Mouse (Mus musculus) neural tube, embryonic 14.5 days (tissue): ENCODE measurements around the gene Fgfr2. TPM values are rescaled to one million over a fixed set of nuclear protein-coding genes. Genes with fewer than 3 reads are reported as not detected.
"Not testable (repeated sequence)": the region's sequence is repeated elsewhere in the genome, so short reads cannot be mapped to it uniquely, and the experiment has no call there.

Experiments
- ATAC-seq: fragments of 200-750 bp; cut with Nextera tagmentation; 2 replicates; pipeline ENCODE4 v1.8.0; 2017; ENCODE audit warnings: low read depth, mild to moderate bottlenecking, moderate TSS enrichment, moderate library complexity
- H3K27ac ChIP-seq: fragments of 300-500 bp; sonication (generic); 2 replicates; pipeline ENCODE4 v1.5.1; 2014; ENCODE audit warnings: low read depth, mild to moderate bottlenecking, control low read depth, low read length, moderate library complexity, mixed read lengths
- H3K27me3 ChIP-seq: fragments of 300-500 bp; sonication (generic); 2 replicates; pipeline ENCODE4 v1.6.1; 2014; ENCODE audit warnings: low read length; ENCODE audit not compliant: control insufficient read depth, insufficient read depth
- H3K36me3 ChIP-seq: fragments of 300-500 bp; sonication (generic); 2 replicates; pipeline ENCODE4 v1.6.1; 2014; ENCODE audit warnings: low read length, mixed read lengths; ENCODE audit not compliant: control insufficient read depth, insufficient read depth
- H3K4me1 ChIP-seq: fragments of 300-500 bp; sonication (generic); 2 replicates; pipeline ENCODE4 v1.6.1; 2014; ENCODE audit warnings: low read length; ENCODE audit not compliant: control insufficient read depth, insufficient read depth
- H3K4me2 ChIP-seq: fragments of 300-500 bp; sonication (generic); 2 replicates; pipeline ENCODE4 v1.6.1; 2014; ENCODE audit warnings: mild to moderate bottlenecking, low read depth, low read length, control low read depth
- H3K4me3 ChIP-seq: fragments of 300-500 bp; sonication (generic); 2 replicates; pipeline ENCODE4 v1.5.1; 2014; ENCODE audit warnings: low read depth, low read length, control low read depth, mixed read lengths
- H3K9ac ChIP-seq: fragments of 300-500 bp; sonication (generic); replicated peaks from 2 replicates; pipeline ENCODE4 v1.6.1; 2014; ENCODE audit warnings: low read depth, mild to moderate bottlenecking, control low read depth, low read length, mixed read lengths
- H3K9me3 ChIP-seq: fragments of 300-500 bp; sonication (generic); 2 replicates; pipeline ENCODE4 v1.6.1; 2016; ENCODE audit warnings: low read length; ENCODE audit not compliant: control insufficient read depth
- WGBS: fragments of 180-500 bp; shearing (Covaris S2); extraction: QIAGEN DNeasy Blood & Tissue Kit; methylation state at CpG from one replicate; pipeline ENCODE4 v1.1.7; 2014; 5-methylcytosine and 5-hydroxymethylcytosine counted together
- polyA plus RNA-seq: library from polyadenylated mRNA; unstranded; fragments of >200 nt; fragmentation: Nextera tagmentation; extraction: Ambion mirVana; gene quantifications from 2 replicates; pipeline ENCODE4 v1.2.1, GENCODE M21; 2014

Fgfr2 gene
- polyA plus RNA-seq, 1 experiment from 2014 or later: 28.1 TPM

DNA sequence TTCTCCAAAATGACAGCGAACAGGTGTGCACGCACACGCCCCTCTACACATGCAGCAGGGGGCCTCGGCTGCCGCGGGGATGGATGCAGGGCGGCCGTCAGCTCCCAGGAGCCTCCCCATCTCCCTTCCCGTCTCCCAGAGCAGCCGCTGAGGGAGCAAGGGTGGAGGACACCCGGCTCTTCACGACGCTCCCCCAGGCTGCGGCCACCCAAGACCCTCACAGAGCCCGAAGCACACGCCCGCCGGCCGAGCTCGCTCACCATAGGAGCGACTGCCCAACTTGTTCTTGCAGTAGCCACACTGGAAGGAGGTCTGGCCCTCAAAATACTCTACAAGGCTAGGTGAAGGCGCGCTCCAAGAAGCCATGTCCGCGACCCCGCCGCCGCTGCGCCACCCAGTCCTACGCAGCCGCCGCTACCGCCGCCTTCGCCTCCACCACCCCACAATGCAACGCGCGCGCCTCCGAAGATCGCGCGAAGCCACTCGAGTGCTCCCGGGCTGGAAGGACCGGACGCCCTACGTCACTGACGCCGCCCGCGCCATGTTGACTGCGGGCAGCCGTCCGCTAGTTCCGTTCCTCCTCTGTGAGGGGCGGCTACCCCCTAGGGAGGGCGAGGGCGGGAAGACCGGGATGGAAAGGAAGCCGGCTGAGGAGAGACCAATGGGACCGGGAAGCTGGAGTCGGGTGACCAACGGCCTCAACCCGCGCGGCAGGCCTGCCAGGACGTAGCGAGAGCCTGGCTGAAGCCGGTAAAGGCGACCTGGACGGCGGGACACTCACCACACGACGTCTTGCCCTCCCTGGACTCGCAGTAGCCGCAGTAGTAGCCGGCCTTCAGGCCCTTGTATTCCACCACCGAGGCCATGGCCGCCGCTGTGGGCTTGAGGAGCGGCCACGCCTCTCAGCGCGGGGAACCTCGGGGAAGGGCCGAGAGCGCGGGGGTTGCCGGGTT lies 2603.8 kb downstream of the Fgfr2 start:
- Histone ChIP-seq H3K4me1 (peaks cover 18% of the 10 kb centered on the region; the same call in 1 of the 2 replicates), H3K27me3 (no peaks in the 10 kb centered on the region), H3K27ac (peak overlapping the region; percentile 95), H3K36me3 (no peaks in the 10 kb centered on the region), H3K4me2 (peak overlapping the region; percentile 79), H3K4me3 (peak overlapping the region; percentile 87), H3K9me3 (no peaks in the 10 kb centered on the region), H3K9ac (peak overlapping the region; percentile 86)
- WGBS: under 1% methylated on average over 90 of the region's 90 CpGs
- ATAC-seq: peak; percentile 98

GRCm38 (mm10) chr7:130518213-130519095 lies 2604.7 kb downstream of the Fgfr2 start:
- Histone ChIP-seq H3K4me2 (peak overlapping the region; percentile 79), H3K9me3 (no peaks in the 10 kb centered on the region), H3K36me3 (no peaks in the 10 kb centered on the region), H3K27ac (peak overlapping the region; percentile 95), H3K4me3 (peak overlapping the region; percentile 87), H3K9ac (peak overlapping the region; percentile 86), H3K4me1 (peaks cover 18% of the 10 kb centered on the region; the same call in 1 of the 2 replicates), H3K27me3 (no peaks in the 10 kb centered on the region)
- ATAC-seq: no peak
- WGBS: 41% methylated on average over 26 of the region's 26 CpGs

DNA sequence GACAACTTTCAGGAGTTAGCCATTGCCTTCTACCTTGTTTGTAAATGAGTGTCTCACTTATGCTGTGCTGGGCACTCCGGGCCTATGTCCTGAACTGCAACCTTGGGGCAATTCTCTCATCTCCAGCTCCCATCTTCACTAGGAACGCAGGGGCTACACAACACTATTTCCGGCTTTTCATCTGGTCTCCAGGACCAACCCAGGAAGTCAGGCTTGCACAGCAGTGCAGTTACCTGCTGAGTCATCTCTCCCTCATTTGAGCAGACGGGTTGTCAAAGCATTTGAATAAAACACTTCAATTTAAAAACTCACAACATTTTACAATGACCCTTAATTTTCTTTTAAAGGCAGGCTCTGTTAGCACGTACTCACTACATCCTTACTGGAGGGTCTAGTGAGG lies 2612.9 kb downstream of the Fgfr2 start:
- H3K4me1 ChIP-seq: no peaks in the 10 kb centered on the region
- no peak overlapping the region for H3K9ac ChIP-seq
- H3K36me3 ChIP-seq: peaks cover 43% of the 10 kb centered on the region
- no peak overlapping the region for H3K4me2 ChIP-seq
- 96% methylated on average over 5 of the region's 5 CpGs for WGBS
- no peak for ATAC-seq
- no peaks in the 10 kb centered on the region for H3K9me3 ChIP-seq
- H3K27ac ChIP-seq: no peak overlapping the region
- no peaks in the 10 kb centered on the region for H3K27me3 ChIP-seq
- no peak overlapping the region for H3K4me3 ChIP-seq

DNA sequence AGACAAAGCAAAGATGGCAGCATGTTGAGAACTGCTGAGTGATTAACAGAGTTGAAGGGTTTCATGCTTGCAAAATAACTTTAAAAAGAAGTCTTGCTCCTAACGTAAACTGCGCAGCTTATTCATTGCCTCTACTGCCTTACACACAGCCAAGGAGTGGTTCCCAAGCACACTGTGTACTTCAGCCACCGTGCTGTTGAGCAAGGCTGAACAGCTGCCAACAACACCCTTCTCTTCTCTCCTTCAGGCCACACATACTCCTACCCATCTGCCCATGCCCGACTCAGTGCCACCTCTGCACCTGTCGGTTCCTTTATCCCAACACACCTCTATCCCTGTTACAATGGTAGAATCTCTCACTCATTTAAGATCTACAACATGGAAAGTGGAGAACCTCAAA lies 2620.1 kb downstream of the Fgfr2 start:
- H3K27me3 ChIP-seq: no peaks in the 10 kb centered on the region
- 96% methylated on average over 5 of the region's 5 CpGs for WGBS
- H3K36me3 ChIP-seq: peaks cover 26% of the 10 kb centered on the region

GRCm38 (mm10) chr7:130501499-130501898 lies 2621.7 kb downstream of the Fgfr2 start:
- Histone ChIP-seq H3K4me1 (no peaks in the 10 kb centered on the region), H3K27ac (no peak overlapping the region), H3K4me3 (no peak overlapping the region), H3K27me3 (no peaks in the 10 kb centered on the region), H3K36me3 (peaks cover 18% of the 10 kb centered on the region), H3K4me2 (no peak overlapping the region), H3K9me3 (no peaks in the 10 kb centered on the region), H3K9ac (no peak overlapping the region)
- WGBS: 85% methylated on average over 1 of the region's 1 CpGs
- ATAC-seq: no peak

More for the DNA sequence above, 2620.1 kb downstream of the Fgfr2 start:
- no peak overlapping the region for H3K9ac ChIP-seq
- H3K4me3 ChIP-seq: no peak overlapping the region
- no peak overlapping the region for H3K4me2 ChIP-seq
- ATAC-seq: no peak
- H3K4me1 ChIP-seq: no peaks in the 10 kb centered on the region
- no peaks in the 10 kb centered on the region for H3K9me3 ChIP-seq
- H3K27ac ChIP-seq: no peak overlapping the region

DNA sequence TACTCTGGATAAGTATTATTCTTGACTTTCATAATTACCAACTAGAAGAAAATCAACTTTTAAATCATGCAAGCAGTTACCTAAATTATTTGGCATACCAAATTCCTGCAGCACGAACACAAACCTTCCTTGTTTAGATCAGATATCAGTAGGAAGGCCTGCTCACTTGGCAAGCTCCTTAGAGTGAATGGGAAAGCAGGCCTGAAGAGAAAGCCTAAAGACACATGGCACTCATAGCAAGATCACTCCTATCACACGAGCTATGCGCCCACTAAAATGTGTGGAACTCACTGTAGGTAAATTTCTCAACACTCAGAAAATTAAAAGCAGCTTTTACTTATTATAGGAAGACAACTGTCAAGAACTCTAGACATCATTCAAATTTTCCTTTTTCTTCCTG lies 2629.8 kb downstream of the Fgfr2 start:
- no peak for ATAC-seq
- Histone ChIP-seq H3K9me3 (no peaks in the 10 kb centered on the region), H3K4me2 (no peak overlapping the region), H3K27ac (no peak overlapping the region), H3K9ac (no peak overlapping the region), H3K27me3 (no peaks in the 10 kb centered on the region), H3K36me3 (no peaks in the 10 kb centered on the region), H3K4me3 (no peak overlapping the region), H3K4me1 (no peaks in the 10 kb centered on the region)
- 84% methylated on average over 3 of the region's 3 CpGs for WGBS

GRCm38 (mm10) chr7:130492026-130492425 lies 2631.1 kb downstream of the Fgfr2 start:
- no peak overlapping the region for H3K27ac ChIP-seq
- no peaks in the 10 kb centered on the region for H3K36me3 ChIP-seq
- no peak overlapping the region for H3K4me3 ChIP-seq
- ATAC-seq: no peak
- no peaks in the 10 kb centered on the region for H3K27me3 ChIP-seq
- no peak overlapping the region for H3K9ac ChIP-seq
- H3K4me2 ChIP-seq: no peak overlapping the region
- no peaks in the 10 kb centered on the region for H3K9me3 ChIP-seq
- H3K4me1 ChIP-seq: no peaks in the 10 kb centered on the region

- H3K4me2 ChIP-seq, H3K4me3 ChIP-seq, H3K4me1 ChIP-seq, H3K9ac ChIP-seq, ATAC-seq, H3K27ac ChIP-seq, H3K27me3 ChIP-seq, H3K9me3 ChIP-seq, H3K36me3 ChIP-seq: not testable (repeated sequence)
- WGBS: 94% methylated on average over 3 of the region's 3 CpGs
Measured at GRCm38 (mm10) chr7:130479003-130479402, 2644.1 kb downstream of the Fgfr2 start.
